Mouse (Mus musculus): ENCODE results near the gene Htr1d.

GRCm38 (mm10) chr4:136463436-136463835, 40.1 kb downstream of the Htr1d start:
- TF ChIP-seq MAFK (IDR thresholded peaks at IDR 0.05; ENCODE audit: insufficient read depth, low read depth, low read length) = no peak
- no peak for TF ChIP-seq ZNF384 (IDR thresholded peaks at IDR 0.05; ENCODE audit: low read depth, low read length)
